Mouse (Mus musculus): ENCODE data around the gene Itgb3. TPM values are rescaled to one million over a fixed set of nuclear protein-coding genes. Genes with fewer than 3 reads are reported as not detected.

The Itgb3 gene
- polyA plus RNA-seq, 1 experiment from 2014 or later: 2.8 TPM

DNA sequence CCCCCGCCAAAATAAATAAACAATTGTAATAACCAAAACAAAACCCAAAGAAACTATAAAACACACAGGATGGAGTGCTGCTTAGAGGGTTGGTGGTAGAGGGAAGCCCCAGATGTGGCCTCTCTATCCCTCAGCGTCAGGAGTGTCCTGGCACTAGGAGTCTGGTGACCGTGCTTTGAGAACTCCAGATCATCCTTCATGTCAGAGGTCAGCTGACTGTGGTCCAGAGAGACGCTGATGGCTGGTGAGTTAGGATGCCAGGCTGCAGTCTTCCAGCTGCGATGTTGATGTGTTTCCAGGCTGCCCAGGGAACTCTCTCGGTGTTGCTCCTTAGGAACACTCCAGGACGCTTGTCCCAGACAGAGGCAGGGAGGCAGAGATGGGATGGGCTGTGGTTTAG is 35.7 kb upstream of the Itgb3 start:
- H3K4me2 ChIP-seq (replicated peaks): no peak overlapping the region
- H3K4me3 ChIP-seq: no peak overlapping the region
- WGBS: 55% methylated on average over 7 of the region's 7 CpGs
- ATAC-seq (ENCODE audit: low FRiP score, low read depth): no peak
- H3K4me1 ChIP-seq: peaks cover 4% of the 10 kb centered on the region; the same call in 1 of the 2 replicates
- no peak overlapping the region for H3K9ac ChIP-seq (replicated peaks)
- H3K9me3 ChIP-seq: 0 out of 2 replicates have a peak, but pooled peaks cover 3% of the 10 kb centered on the region
- H3K27me3 ChIP-seq: peaks cover 10% of the 10 kb centered on the region
- no peaks in the 10 kb centered on the region for H3K36me3 ChIP-seq
- no peak overlapping the region for H3K27ac ChIP-seq (replicated peaks)

- Histone ChIP-seq H3K27me3 (peaks cover 10% of the 10 kb centered on the region), H3K9ac (replicated peaks) (no peak overlapping the region), H3K4me1 (peaks cover 4% of the 10 kb centered on the region; the same call in 1 of the 2 replicates), H3K36me3 (no peaks in the 10 kb centered on the region), H3K9me3 (0 out of 2 replicates have a peak, but pooled peaks cover 3% of the 10 kb centered on the region), H3K4me3 (no peak overlapping the region), H3K4me2 (replicated peaks) (no peak overlapping the region), H3K27ac (replicated peaks) (no peak overlapping the region)
- WGBS: 78% methylated on average over 2 of the region's 2 CpGs
- ATAC-seq (ENCODE audit: low FRiP score, low read depth): no peak
These were observed 35.2 kb upstream of the Itgb3 start for GRCm38 (mm10) chr11:104572566-104572965.

DNA sequence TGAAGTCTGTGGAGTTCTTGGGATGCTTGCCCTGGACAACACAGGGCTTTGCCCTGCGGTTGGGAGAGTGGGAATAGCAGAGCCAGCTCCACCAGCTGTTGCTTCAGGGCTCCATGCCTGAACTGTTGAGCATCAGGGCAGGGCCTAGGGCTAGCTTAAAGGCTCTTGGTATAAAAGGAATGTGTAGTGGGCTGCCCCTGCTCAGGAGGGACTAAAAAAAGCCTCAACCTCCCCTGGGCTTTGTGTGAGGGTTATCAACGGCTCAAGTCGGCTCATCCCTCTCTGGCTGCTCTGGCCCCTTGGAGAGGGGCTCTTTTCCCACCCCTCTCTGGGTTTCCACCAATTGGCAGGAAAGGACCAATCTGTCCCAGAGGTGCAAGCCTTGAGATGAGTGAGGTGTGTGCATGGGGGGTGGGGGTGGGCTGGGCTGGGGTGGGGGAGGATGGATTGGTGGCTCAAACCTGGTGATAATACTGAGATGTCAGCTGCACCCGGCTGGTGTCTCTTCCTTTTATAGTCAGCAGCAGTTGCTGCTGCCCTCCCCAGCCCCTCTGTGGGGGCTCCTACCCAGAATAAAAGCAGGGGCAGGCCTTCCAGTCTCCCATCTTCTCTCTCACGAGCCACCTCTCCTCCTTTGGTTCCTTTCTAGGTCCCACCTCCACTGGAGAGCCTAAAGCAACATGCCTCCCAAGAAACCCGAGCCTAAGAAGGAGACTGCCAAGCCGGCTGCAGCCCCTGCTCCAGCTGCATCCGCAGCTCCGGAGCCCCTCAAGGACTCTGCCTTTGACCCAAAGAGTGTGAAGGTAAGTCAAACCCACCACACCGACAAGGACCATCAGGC is 30.8 kb upstream of the Itgb3 start:
- H3K36me3 ChIP-seq: no peaks in the 10 kb centered on the region
- H3K4me1 ChIP-seq: peaks cover 6% of the 10 kb centered on the region; the same call in 1 of the 2 replicates
- H3K4me2 ChIP-seq (replicated peaks): no peak overlapping the region
- H3K27me3 ChIP-seq: peaks cover 3% of the 10 kb centered on the region
- no peak overlapping the region for H3K9ac ChIP-seq (replicated peaks)
- 48% methylated on average over 10 of the region's 10 CpGs for WGBS
- H3K4me3 ChIP-seq: no peak overlapping the region
- H3K27ac ChIP-seq (replicated peaks): no peak overlapping the region
- no peaks in the 10 kb centered on the region for H3K9me3 ChIP-seq
- no peak for ATAC-seq (ENCODE audit: low FRiP score, low read depth)

DNA sequence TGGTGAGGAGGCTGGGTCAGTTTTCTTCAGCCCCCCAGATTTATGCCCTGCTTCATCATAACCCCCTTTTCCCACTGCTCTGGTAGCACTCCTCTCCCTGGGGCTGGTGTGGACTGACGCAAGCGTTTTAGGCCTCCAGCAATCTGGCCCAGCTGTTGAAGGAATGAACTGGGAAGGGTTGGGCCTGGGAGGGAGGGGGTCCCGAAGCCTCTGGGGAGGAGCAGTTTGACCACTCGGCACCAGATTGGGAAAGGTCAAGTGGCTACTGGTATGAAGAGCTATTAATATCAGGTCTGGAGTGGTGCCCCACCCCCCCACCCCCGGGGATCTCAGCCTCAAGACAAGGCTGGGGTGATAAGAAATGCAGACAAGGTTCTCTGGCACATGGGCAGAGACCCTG is 29.7 kb upstream of the Itgb3 start:
- Histone ChIP-seq H3K27ac (replicated peaks) (no peak overlapping the region), H3K4me2 (replicated peaks) (no peak overlapping the region), H3K4me1 (peaks cover 6% of the 10 kb centered on the region; the same call in 1 of the 2 replicates), H3K4me3 (no peak overlapping the region), H3K27me3 (no peaks in the 10 kb centered on the region), H3K36me3 (no peaks in the 10 kb centered on the region), H3K9me3 (no peaks in the 10 kb centered on the region), H3K9ac (replicated peaks) (no peak overlapping the region)
- no peak for ATAC-seq (ENCODE audit: low FRiP score, low read depth)
- WGBS: 53% methylated on average over 5 of the region's 5 CpGs

- WGBS: 85% methylated on average over 9 of the region's 9 CpGs
- Histone ChIP-seq H3K9ac (replicated peaks) (no peak overlapping the region), H3K4me3 (no peak overlapping the region), H3K36me3 (no peaks in the 10 kb centered on the region), H3K4me2 (replicated peaks) (no peak overlapping the region), H3K27ac (replicated peaks) (no peak overlapping the region), H3K4me1 (peaks cover 6% of the 10 kb centered on the region; the same call in 1 of the 2 replicates), H3K27me3 (no peaks in the 10 kb centered on the region), H3K9me3 (no peaks in the 10 kb centered on the region)
- no peak for ATAC-seq (ENCODE audit: low FRiP score, low read depth)
These were observed 28.7 kb upstream of the Itgb3 start for GRCm38 (mm10) chr11:104579084-104579483.

DNA sequence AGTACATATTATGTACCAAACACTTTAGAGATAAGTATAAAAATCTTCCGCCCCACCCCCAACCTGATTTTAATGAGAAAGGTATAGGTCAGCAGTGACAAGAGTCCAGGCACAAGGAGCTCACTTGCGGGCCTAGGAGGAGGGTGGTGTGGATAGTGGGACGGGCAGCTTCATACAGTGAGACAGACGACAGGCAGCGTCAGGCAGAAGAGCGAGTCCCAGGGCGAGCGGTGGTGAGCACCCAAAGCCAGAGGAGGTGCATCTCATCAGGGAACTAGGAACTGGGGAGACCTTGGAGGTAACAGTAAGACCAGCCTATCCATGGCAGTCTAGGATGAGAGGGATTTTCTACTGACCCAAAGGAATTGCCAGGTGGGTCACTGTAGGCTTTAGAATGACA is 28.2 kb upstream of the Itgb3 start:
- no peaks in the 10 kb centered on the region for H3K9me3 ChIP-seq
- WGBS: 95% methylated on average over 8 of the region's 8 CpGs
- peaks cover 6% of the 10 kb centered on the region; the same call in 1 of the 2 replicates for H3K4me1 ChIP-seq
- H3K36me3 ChIP-seq: no peaks in the 10 kb centered on the region
- H3K4me3 ChIP-seq: no peak overlapping the region
- no peak overlapping the region for H3K4me2 ChIP-seq (replicated peaks)
- ATAC-seq (ENCODE audit: low FRiP score, low read depth): no peak
- H3K27me3 ChIP-seq: no peaks in the 10 kb centered on the region
- H3K27ac ChIP-seq (replicated peaks): no peak overlapping the region
- no peak overlapping the region for H3K9ac ChIP-seq (replicated peaks)

GRCm38 (mm10) chr11:104580091-104580490 is 27.7 kb upstream of the Itgb3 start:
- WGBS: 78% methylated on average over 6 of the region's 6 CpGs
- Histone ChIP-seq H3K27ac (replicated peaks) (no peak overlapping the region), H3K4me2 (replicated peaks) (no peak overlapping the region), H3K9ac (replicated peaks) (no peak overlapping the region), H3K4me3 (no peak overlapping the region), H3K9me3 (no peaks in the 10 kb centered on the region), H3K27me3 (no peaks in the 10 kb centered on the region), H3K4me1 (peaks cover 6% of the 10 kb centered on the region; the same call in 1 of the 2 replicates), H3K36me3 (no peaks in the 10 kb centered on the region)
- no peak for ATAC-seq (ENCODE audit: low FRiP score, low read depth)

DNA sequence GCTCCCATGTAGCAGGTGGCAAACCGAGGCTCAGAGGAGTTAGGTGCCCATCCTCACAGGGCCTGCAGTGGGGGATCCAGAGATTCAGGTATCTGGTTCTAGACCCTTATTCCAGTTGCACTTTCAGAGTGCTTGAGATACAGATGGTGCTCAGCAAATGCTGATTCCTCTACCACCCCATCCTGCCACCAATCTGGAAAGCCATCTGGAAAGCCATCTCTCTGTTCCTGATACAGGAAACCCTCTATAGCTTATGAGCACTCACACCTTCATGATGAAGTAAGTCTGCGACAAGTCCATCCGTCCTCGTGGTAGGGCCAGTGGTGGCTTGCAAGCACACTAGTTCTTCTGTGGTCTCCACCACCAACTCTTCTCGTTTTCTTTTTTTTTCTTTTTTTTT is 27.2 kb upstream of the Itgb3 start:
- WGBS: 90% methylated on average over 5 of the region's 5 CpGs
- Histone ChIP-seq H3K27me3 (no peaks in the 10 kb centered on the region), H3K9me3 (no peaks in the 10 kb centered on the region), H3K4me1 (peaks cover 6% of the 10 kb centered on the region; the same call in 1 of the 2 replicates), H3K9ac (replicated peaks) (no peak overlapping the region), H3K27ac (replicated peaks) (no peak overlapping the region), H3K4me3 (no peak overlapping the region), H3K4me2 (replicated peaks) (no peak overlapping the region), H3K36me3 (no peaks in the 10 kb centered on the region)
- ATAC-seq (ENCODE audit: low FRiP score, low read depth): no peak

DNA sequence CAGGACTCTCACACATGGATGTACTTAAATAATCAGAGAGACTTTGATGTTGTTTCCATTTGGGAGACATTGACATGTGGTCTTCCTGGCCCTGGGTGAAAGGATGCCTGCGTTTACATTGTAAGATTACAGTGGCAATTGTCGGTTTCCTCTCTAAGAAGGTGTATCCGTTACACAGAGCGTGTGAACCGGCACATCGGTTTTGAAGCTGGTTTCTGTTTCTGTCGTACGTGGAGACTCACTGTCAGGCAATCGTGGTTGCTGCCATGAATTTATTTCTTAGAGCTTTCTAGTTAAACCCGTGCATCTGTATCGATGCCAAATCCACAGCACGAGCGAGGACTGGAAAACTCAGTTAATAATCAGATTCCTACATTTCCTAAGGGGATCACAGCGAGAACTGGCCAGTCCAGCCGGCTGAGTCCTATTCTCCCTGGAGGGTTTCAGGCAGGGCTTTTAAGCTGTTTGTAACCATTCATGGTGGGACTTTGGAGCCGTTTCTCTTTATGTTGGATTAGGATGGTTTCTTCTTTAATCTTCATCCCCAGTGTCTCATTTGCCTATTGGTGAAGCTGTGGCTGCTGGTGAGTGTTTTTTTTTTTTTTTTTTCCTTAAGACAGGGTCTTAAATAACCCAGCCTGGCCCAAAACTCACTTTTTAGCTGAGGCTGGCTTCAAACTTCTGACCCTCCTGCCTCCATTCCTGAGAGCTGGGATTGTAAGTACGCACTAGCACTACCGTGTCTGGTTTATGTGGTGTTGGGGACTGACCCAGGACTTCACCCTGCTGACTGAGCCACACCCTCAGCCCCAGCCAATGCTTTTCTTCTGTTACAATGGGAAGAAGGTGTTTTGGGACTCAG is 26.1 kb upstream of the Itgb3 start:
- no peak for ATAC-seq (ENCODE audit: low FRiP score, low read depth)
- Histone ChIP-seq H3K4me3 (no peak overlapping the region), H3K27ac (replicated peaks) (no peak overlapping the region), H3K9me3 (no peaks in the 10 kb centered on the region), H3K27me3 (no peaks in the 10 kb centered on the region), H3K4me2 (replicated peaks) (no peak overlapping the region), H3K9ac (replicated peaks) (no peak overlapping the region), H3K4me1 (peaks cover 6% of the 10 kb centered on the region; the same call in 1 of the 2 replicates), H3K36me3 (no peaks in the 10 kb centered on the region)
- WGBS: 65% methylated on average over 18 of the region's 18 CpGs

- ATAC-seq (ENCODE audit: low FRiP score, low read depth): no peak
- 93% methylated on average over 2 of the region's 2 CpGs for WGBS
- no peak overlapping the region for H3K4me2 ChIP-seq (replicated peaks)
- peaks cover 6% of the 10 kb centered on the region; the same call in 1 of the 2 replicates for H3K4me1 ChIP-seq
- H3K9me3 ChIP-seq: no peaks in the 10 kb centered on the region
- H3K9ac ChIP-seq (replicated peaks): no peak overlapping the region
- H3K4me3 ChIP-seq: no peak overlapping the region
- no peaks in the 10 kb centered on the region for H3K36me3 ChIP-seq
- H3K27ac ChIP-seq (replicated peaks): no peak overlapping the region
- no peaks in the 10 kb centered on the region for H3K27me3 ChIP-seq
These were observed 25.5 kb upstream of the Itgb3 start for GRCm38 (mm10) chr11:104582308-104582606.

GRCm38 (mm10) chr11:104582630-104583364 is 25.0 kb upstream of the Itgb3 start:
- H3K9ac ChIP-seq (replicated peaks): no peak overlapping the region
- no peak overlapping the region for H3K4me3 ChIP-seq
- ATAC-seq (ENCODE audit: low FRiP score, low read depth): no peak
- no peak overlapping the region for H3K27ac ChIP-seq (replicated peaks)
- no peak overlapping the region for H3K4me2 ChIP-seq (replicated peaks)
- peaks cover 6% of the 10 kb centered on the region; the same call in 1 of the 2 replicates for H3K4me1 ChIP-seq
- WGBS: 59% methylated on average over 13 of the region's 13 CpGs
- H3K27me3 ChIP-seq: no peaks in the 10 kb centered on the region
- no peaks in the 10 kb centered on the region for H3K9me3 ChIP-seq
- H3K36me3 ChIP-seq: no peaks in the 10 kb centered on the region
